Mouse (Mus musculus) stomach, embryonic 15.5 days (tissue): ENCODE results near the gene Notch2. TPM values are rescaled to one million over a fixed set of nuclear protein-coding genes. Genes with fewer than 3 reads are reported as not detected.
A peak's percentile ranks its signal among the peaks of the same experiment; 100 is the strongest.
"Not testable (repeated sequence)": the region's sequence is repeated elsewhere in the genome, so short reads cannot be mapped to it uniquely, and the experiment has no call there.

Experiments used
- ATAC-seq: fragments of 200-750 bp; cut with Nextera tagmentation; 2 replicates; pipeline ENCODE4 v1.8.0; 2017; ENCODE audit warnings: low read depth, moderate number of reproducible peaks, moderate TSS enrichment; ENCODE audit not compliant: insufficient read depth, low FRiP score
- H3K27ac ChIP-seq: fragments of 300-500 bp; sonication (generic); 2 replicates; pipeline ENCODE4 v1.5.1; 2015; ENCODE audit warnings: mild to moderate bottlenecking, inconsistent platforms
- H3K27me3 ChIP-seq: fragments of 300-500 bp; sonication (generic); replicated peaks from 2 replicates; pipeline ENCODE4 v1.6.1; 2015; ENCODE audit warnings: inconsistent platforms
- H3K36me3 ChIP-seq: fragments of 300-500 bp; sonication (generic); 2 replicates; pipeline ENCODE4 v1.6.1; 2015; ENCODE audit warnings: inconsistent platforms
- H3K4me1 ChIP-seq: fragments of 300-500 bp; sonication (generic); 2 replicates; pipeline ENCODE4 v1.6.1; 2015; ENCODE audit warnings: inconsistent platforms
- H3K4me2 ChIP-seq: fragments of 300-500 bp; sonication (generic); 2 replicates; pipeline ENCODE4 v1.6.1; 2015; ENCODE audit warnings: mild to moderate bottlenecking, inconsistent platforms
- H3K4me3 ChIP-seq: fragments of 300-500 bp; sonication (generic); replicated peaks from 2 replicates; pipeline ENCODE4 v1.5.1; 2015; ENCODE audit warnings: inconsistent platforms
- H3K9ac ChIP-seq: fragments of 300-500 bp; sonication (generic); 2 replicates; pipeline ENCODE4 v1.6.1; 2015; ENCODE audit warnings: inconsistent platforms
- H3K9me3 ChIP-seq: fragments of 300-500 bp; sonication (generic); 2 replicates; pipeline ENCODE4 v1.6.1; 2016; ENCODE audit warnings: inconsistent platforms
- WGBS: fragments of 180-500 bp; shearing (Covaris S2); methylation state at CpG from one replicate; pipeline ENCODE4 v1.1.7; 2015; 5-methylcytosine and 5-hydroxymethylcytosine counted together
- polyA plus RNA-seq: library from polyadenylated mRNA; unstranded; fragments of >200 nt; fragmentation: Nextera tagmentation; extraction: Ambion mirVana; gene quantifications from 2 replicates; pipeline ENCODE4 v1.2.1, GENCODE M21; 2015

Gene Notch2
- polyA plus RNA-seq, 1 experiment from 2014 or later: 21.4 TPM

DNA sequence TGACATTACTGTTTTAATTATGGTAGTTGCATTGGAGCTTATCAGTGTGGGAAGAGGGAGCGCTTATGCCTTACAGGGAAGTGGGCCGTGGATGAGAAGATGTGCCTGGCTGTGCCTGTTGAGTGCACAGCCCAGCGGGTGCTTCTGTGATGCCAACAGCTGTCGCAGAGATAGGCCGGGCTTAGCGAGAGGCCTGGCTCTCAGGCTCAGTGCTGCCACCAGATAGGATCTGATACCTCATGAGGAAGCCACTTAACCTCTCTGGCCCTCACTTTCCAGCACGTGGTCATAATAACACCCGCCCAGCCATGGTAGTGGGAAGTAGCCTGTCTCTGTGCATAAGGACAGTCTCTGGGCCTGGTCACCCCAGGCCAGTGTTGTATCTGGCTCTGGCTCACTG lies 33.0 kb downstream of the Notch2 start:
- Histone ChIP-seq H3K27me3 (no peaks in the 10 kb centered on the region), H3K4me3 (no peak overlapping the region), H3K9me3 (no peaks in the 10 kb centered on the region), H3K27ac (peak overlapping the region; percentile 56; the same call in 1 of the 2 replicates), H3K4me1 (peaks cover 54% of the 10 kb centered on the region), H3K9ac (no peak overlapping the region), H3K4me2 (no peak overlapping the region), H3K36me3 (no peaks in the 10 kb centered on the region; the same call in 1 of the 2 replicates)
- ATAC-seq: peak; percentile 29; the same call in 1 of the 2 replicates
- 57% methylated on average over 8 of the region's 8 CpGs for WGBS

DNA sequence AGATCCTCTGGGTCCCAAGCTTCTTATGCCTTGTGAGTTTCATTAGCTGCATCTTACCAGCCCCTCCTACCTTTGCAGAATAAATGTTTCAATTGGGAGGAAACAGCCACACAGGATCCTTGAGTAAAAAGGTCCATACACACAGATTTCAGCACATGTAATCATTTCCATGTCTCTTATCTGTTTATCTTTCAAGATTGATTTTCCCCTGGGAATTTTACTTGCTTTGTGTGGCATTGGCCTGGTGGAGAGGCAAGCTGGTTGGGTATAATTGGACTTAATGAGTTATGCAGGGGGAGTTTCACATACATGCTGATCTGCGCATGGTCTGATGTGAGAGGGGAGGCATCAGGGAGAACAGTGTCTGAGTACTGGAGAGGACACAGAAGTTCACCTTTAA lies 36.3 kb downstream of the Notch2 start:
- Histone ChIP-seq H3K9me3 (no peaks in the 10 kb centered on the region), H3K27ac (no peak overlapping the region), H3K9ac (no peak overlapping the region), H3K4me2 (no peak overlapping the region), H3K36me3 (no peaks in the 10 kb centered on the region; the same call in 1 of the 2 replicates), H3K4me1 (peaks cover 48% of the 10 kb centered on the region), H3K27me3 (no peaks in the 10 kb centered on the region), H3K4me3 (no peak overlapping the region)
- whole genome bisulfite sequencing: 89% methylated on average over 1 of the region's 1 CpGs
- no peak for ATAC-seq

DNA sequence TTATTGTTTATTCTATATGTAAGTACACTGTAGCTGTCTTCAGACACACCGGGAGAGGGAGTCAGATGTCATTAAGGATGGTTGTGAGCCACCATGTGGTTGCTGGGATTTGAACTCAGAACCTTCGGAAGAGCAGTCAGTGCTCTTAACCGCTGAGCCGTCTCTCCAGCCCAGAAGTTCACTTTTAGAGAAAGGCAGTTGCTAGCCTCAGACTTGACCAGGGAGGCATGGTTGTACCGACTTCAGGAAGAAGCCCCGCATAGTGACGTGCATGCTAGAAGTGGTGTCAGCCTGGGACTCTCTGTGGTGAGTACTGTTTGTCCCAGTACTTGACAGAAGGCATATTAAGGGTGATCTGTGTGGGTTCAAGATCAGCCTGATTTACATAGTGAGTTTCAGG lies 36.8 kb downstream of the Notch2 start:
- not testable (repeated sequence) for ATAC-seq, H3K36me3 ChIP-seq, H3K9ac ChIP-seq, H3K4me2 ChIP-seq, H3K4me3 ChIP-seq, H3K27ac ChIP-seq, H3K9me3 ChIP-seq, H3K27me3 ChIP-seq
- 87% methylated on average over 7 of the region's 7 CpGs for WGBS
- peaks cover 46% of the 10 kb centered on the region for H3K4me1 ChIP-seq

DNA sequence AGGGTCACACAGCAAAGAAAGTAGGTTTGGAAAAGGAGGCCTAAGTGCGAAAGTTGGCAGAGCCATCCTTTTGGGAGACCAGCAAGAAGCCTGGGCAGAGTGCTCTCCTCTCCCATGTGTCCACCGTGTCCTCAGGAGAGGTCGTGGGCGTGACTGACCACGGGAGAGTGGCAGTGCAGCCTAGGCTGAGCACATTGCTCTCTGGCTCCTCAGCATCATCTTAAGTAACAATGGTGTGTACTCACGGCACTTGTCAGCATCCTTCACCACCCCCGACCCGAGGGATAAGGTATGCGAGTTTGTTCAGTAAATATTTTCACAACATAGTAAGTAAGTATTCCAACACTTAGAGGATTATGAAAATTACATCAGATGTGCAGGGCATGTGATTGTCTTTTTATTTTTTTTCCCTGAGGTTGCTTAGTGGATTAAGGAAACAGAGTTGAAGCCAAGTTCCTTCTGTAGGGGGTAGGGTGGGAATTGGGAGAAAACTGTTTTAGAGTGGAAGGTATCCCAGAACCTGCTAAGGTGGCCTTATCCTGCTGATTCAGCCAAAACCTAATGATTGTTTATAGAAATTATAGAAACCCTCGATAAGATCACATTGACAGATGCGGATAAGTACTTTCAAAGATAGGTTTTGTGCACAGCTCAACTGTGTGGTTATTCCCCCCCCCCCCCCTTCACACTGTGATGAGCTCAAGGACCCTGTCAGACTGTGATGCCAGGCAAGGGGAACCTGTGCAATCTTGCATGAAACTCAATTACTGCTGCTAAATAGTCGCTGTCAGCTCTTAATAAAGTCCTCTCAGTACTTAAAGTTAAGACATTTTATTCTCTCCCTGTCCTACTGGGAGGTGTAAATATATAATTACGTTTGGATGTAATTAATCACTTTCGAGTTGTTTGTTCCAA lies 37.4 kb downstream of the Notch2 start:
- Histone ChIP-seq H3K27me3 (no peaks in the 10 kb centered on the region), H3K36me3 (no peaks in the 10 kb centered on the region; the same call in 1 of the 2 replicates), H3K27ac (no peak overlapping the region), H3K4me1 (peaks cover 43% of the 10 kb centered on the region), H3K4me3 (no peak overlapping the region), H3K9ac (no peak overlapping the region), H3K4me2 (no peak overlapping the region), H3K9me3 (no peaks in the 10 kb centered on the region)
- 61% methylated on average over 14 of the region's 14 CpGs for WGBS
- no peak for ATAC-seq

DNA sequence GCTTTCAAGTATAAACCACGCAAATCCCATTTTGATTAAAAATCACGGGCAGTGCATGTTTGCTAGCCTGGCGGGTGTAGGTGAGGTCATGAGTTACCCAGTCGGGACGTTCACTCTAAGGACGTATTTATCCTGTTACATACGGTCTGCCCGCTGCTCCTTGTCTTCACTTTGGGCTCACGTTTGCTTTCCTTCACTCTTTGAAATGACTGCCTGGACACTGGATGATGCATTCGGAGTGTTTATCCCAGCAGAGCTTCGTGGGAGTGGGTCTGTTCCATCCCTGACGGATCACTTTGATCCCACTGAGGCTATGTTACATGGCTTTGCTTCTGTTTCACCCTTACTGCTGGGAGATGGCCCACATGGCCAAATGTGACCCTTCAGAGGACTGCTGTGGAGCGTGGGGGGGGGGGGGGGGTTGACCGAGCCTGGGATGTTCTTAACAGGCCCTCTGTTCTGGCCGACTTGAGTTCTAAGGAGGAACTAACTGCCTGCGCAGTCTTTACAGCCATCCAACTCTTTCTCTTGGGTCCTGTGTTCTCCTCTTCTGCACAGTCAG lies 38.2 kb downstream of the Notch2 start:
- no peaks in the 10 kb centered on the region for H3K27me3 ChIP-seq
- WGBS: 33% methylated on average over 16 of the region's 16 CpGs
- no peaks in the 10 kb centered on the region; the same call in 1 of the 2 replicates for H3K36me3 ChIP-seq
- no peaks in the 10 kb centered on the region for H3K9me3 ChIP-seq
- no peak overlapping the region for H3K4me3 ChIP-seq
- H3K9ac ChIP-seq: no peak overlapping the region
- peaks cover 36% of the 10 kb centered on the region for H3K4me1 ChIP-seq
- ATAC-seq: no peak
- no peak overlapping the region for H3K4me2 ChIP-seq
- peak overlapping the region; percentile 23; the same call in 1 of the 2 replicates for H3K27ac ChIP-seq

DNA sequence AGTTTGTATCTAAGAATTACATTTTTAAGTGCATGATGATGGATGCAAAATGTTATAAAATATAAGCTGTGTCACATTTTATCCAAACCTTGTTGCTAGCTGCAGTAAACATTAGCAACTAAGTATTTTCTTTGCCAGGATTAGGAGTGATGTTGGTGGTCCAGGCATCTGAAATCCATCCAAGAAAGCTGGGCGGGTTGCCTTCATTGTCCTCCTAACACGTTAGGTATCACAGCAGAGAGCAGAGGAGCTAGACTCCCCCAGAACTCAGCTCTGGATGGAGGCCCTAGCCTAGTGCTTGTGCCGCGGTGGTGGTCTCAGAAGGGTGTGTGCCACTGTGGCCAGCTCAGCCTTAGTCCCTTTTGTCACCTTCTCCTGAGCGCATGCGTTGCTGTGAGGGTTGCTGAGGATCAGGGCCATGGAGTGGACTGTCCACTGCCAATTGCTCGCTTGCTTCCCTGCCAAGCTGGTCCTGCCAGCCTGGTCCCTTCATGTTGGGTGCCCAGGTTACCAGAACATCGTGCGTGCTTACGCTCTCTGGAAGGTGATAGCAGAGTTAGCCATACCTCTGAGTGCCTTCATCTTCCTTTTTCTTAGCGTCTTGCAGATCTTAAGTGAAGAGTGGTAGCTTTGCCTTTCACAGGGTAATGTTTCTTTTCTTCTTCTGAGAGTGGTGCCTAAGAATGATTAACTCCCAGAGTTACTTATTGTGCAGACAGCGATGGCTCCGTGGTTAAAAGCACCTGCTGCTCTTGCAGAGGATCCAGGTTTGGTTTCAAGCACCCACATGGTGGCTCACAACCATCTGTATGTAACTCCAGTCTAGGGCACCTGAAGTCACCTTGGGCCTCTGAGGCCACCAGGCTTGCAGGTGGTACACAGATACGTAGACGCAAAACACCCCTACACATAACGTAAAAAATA lies 39.4 kb downstream of the Notch2 start:
- Histone ChIP-seq H3K4me2 (no peak overlapping the region), H3K9me3 (no peaks in the 10 kb centered on the region), H3K4me3 (no peak overlapping the region), H3K9ac (no peak overlapping the region), H3K4me1 (peaks cover 34% of the 10 kb centered on the region), H3K36me3 (no peaks in the 10 kb centered on the region; the same call in 1 of the 2 replicates), H3K27ac (no peak overlapping the region), H3K27me3 (no peaks in the 10 kb centered on the region)
- no peak for ATAC-seq
- WGBS: 67% methylated on average over 16 of the region's 16 CpGs

DNA sequence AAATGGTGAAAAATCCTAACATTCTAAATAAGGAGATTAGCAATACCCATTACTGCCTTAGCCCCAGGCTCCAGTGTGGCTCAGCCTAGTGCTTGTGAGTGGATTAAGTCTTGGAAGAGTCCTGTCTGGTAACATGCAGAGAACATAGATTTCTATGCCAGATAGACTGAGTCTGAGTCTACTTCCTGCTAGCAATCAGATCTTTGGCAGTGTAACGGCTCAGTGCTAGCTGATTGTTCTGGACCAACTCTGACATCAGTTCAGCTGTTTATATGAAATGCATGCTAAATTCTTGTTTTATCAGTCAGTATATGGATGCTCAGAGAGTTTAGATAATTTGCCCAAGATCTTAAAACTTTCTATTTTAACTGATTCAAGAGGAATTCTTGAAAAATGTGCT lies 40.5 kb downstream of the Notch2 start:
- Histone ChIP-seq H3K36me3 (no peaks in the 10 kb centered on the region; the same call in 1 of the 2 replicates), H3K4me1 (peaks cover 34% of the 10 kb centered on the region), H3K9ac (no peak overlapping the region), H3K4me2 (no peak overlapping the region), H3K9me3 (no peaks in the 10 kb centered on the region), H3K27ac (no peak overlapping the region), H3K4me3 (no peak overlapping the region), H3K27me3 (no peaks in the 10 kb centered on the region)
- WGBS: 28% methylated on average over 1 of the region's 1 CpGs
- no peak for ATAC-seq

DNA sequence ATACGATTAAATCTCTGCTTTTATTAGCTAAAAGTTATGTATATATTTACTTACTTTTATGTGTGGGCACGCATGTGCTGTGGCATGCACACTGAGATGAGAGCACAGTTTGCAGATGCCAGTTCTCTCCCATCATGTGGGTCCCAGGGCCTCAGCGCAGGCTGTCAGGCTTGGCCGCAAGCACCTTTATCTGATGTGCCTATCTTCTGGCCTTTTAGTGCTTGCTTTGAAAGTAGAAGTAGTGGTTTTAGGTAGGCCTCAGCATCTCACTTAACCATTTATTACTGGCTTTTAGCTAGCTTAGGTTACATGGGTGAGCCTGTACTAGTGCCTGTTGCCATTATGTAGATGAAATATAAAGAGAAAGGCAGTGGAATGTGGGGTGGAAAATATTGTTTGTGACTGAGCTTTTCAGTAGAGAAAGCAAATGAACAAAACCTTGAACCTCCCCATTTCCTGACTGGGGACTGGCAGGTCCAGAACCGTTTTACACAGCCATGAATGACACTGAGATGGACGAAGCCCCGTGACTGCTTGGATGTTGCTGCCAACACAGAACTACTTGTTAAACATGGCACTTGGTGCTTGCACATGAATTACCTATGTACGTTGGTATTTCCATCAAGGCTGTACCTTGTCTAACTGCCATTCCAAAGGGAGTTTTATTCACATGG lies 41.1 kb downstream of the Notch2 start:
- Histone ChIP-seq H3K36me3 (no peaks in the 10 kb centered on the region; the same call in 1 of the 2 replicates), H3K4me2 (no peak overlapping the region), H3K9me3 (no peaks in the 10 kb centered on the region), H3K9ac (no peak overlapping the region), H3K27ac (no peak overlapping the region), H3K27me3 (no peaks in the 10 kb centered on the region), H3K4me1 (peaks cover 31% of the 10 kb centered on the region), H3K4me3 (no peak overlapping the region)
- ATAC-seq: no peak
- WGBS: 82% methylated on average over 8 of the region's 8 CpGs

DNA sequence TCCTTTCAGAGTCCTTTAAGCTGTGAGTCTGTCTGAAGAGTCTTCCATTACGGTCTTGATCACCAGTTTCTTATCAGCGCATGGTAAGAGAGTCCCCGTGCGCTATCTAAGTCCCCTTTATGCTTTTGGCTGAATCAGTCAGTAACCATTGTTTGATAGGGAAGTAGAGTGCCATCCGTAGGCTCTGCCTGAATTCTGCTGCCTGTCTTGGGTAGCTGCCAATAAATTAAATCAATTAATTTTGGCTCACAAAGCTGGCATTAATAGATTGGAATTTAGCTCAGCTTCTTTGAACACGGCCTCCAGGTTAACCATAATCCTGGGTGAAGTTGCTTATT lies 41.6 kb downstream of the Notch2 start:
- no peak for ATAC-seq
- Histone ChIP-seq H3K27ac (no peak overlapping the region), H3K4me2 (no peak overlapping the region), H3K4me3 (no peak overlapping the region), H3K36me3 (no peaks in the 10 kb centered on the region), H3K27me3 (no peaks in the 10 kb centered on the region), H3K9ac (no peak overlapping the region), H3K9me3 (no peaks in the 10 kb centered on the region), H3K4me1 (peaks cover 28% of the 10 kb centered on the region)
- WGBS: 68% methylated on average over 6 of the region's 6 CpGs

DNA sequence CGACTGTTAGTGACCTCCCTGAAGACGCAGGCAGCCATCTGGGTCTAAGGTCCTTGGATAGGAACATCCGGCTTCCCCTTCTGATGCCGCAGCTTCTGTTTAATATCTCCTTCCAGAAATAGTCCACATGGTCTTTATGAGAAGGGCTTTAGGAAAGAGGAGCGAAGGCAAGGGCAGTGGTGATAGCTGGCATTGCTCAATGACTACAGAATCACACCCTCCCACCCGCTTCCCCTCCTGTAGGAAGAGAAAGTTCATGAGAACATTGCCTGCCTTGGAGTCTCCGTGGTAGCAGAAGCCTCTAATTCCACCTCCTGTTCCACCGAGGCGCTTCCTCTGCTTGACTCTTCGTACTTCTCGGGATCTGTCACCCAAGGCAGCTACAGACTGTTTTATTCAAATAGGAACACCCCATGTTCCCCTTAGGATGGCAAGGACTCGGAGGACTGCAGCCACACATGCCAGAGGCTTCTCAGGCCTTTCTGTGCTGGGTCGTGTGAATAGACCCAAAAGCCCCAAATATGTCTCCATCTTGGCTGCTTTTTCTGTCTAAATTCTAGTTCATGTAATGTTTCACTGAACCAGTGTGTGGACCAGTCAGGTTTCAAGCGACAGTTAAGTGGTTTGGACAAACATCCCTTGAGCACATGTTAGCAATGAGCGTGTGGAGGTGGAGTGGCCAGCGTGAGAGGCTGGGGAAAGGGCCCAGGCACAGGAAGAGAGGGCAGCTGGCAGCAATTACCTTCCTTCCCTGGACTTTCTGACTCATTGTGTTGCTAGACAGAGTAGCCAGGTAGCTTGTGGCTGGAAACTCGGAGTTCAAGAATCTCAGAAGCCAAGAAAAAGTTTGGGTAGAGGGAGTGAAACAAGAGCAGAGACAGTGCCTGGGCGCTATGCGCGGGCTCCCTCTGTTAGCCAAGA lies 42.7 kb downstream of the Notch2 start:
- H3K9me3 ChIP-seq: no peaks in the 10 kb centered on the region
- peaks cover 22% of the 10 kb centered on the region for H3K4me1 ChIP-seq
- H3K27me3 ChIP-seq: no peaks in the 10 kb centered on the region
- no peaks in the 10 kb centered on the region for H3K36me3 ChIP-seq
- no peak overlapping the region for H3K9ac ChIP-seq
- no peak overlapping the region for H3K4me3 ChIP-seq
- no peak overlapping the region for H3K27ac ChIP-seq
- no peak overlapping the region for H3K4me2 ChIP-seq
- WGBS: 79% methylated on average over 20 of the region's 20 CpGs
- ATAC-seq: no peak
